Mouse (Mus musculus): ENCODE data around the gene Zfp536. TPM values are rescaled to one million over a fixed set of nuclear protein-coding genes. Genes with fewer than 3 reads are reported as not detected.

Gene Zfp536
- polyA plus RNA-seq, 3 experiments from 2014 or later, result 0.23 to 0.59 TPM; not detected in 1

- no peak for ATAC-seq
Measured at GRCm38 (mm10) chr7:37464186-37464721, 309.2 kb downstream of the Zfp536 start.

- no peak for ATAC-seq
Measured at GRCm38 (mm10) chr7:37447523-37447922, 325.9 kb downstream of the Zfp536 start.

DNA sequence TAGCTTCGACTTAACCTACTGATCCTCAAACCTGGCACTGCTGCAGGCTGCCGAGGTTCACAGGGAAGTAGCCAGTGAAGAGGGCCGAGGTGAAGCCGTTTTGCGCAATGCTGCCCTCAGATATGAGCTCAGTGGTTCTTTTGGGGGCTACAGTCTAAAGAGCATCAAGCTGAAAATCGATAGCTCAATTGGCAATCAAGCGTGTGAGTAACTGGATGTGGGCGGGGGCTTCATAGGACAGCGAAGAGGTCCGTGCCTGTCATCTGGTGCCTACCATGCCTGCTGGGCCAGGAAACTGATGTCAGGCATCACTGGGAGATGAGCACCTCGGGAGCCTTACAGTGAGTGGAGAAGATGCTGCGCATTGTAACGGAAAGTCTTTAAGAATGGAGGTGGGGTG, 333.5 kb downstream of the Zfp536 start:
- no peak for ATAC-seq

DNA sequence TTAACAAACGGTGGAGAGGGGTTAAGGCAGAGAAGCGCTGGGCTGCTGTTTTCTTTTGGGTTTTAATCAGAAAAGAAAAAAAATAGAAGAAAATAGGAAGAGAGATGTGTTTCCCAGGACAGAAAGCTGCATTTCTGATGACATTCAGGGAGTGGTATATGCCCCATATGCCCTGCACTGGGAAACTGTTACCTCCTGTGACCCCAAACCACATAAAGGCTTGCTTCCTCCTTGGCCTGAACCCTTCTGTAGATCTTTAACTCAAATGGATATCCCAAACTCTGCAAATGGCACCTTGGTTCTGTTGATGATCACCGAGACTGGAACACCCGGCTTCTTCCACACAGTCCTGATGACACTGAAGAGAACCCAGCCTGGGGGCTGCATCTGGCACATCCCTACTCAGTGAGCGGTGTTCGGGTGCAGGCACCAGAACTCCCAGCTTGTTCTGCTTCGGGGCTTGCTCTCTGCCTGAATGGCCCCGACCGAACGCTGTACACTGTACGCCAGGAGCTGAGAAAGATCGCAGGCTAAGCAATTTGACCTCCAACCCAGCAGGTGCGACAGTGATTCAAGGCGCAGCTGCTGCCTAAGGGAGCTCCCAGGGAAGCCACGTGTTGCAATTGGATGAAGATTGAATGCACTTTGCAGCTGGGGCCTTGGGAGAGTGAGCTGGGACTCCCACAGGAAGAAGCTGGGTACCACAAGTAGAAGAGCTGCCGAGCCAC, 334.2 kb downstream of the Zfp536 start:
- no peak for ATAC-seq

DNA sequence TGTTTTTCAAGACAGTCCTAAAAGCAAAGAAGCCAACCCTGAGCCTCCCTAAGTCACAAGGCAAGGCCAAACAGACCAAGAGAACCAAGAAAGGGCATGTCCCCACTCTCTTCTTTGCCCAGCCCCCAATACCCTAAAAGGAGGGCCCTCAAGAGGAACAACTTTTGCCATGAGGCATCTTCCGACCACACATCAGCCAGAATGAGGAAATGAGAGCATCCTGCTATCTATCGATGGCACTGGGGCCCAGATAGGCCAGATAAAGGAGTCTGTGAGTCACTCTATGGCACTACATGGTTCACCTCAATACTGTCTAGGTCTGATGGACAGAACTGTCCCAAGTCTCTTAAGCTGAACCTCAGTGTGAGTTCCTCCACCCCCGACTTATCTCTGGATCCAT, 335.6 kb downstream of the Zfp536 start:
- no peak for ATAC-seq

- no peak for ATAC-seq
Measured at GRCm38 (mm10) chr7:37433156-37433555, 340.3 kb downstream of the Zfp536 start.

DNA sequence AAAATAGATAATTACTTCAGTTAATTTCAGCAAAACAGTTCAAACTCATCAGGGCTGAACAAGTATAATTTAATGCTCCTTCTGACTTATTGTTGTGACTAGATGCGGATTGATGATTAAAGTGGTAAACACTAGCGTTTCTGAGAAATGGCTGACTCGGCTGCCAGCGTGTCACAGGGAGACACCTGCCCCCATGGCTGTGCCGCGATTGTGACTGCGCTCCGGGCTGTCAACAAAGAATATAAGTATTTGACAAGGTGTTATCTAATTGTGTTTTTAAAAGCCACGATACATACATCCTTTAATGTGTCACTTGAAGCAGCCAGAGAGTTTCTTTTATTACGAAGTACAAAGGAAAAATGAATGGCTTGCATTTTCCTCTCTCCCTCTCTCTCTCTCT, 342.0 kb downstream of the Zfp536 start:
- ATAC-seq, result no peak

- no peak for ATAC-seq
Measured at GRCm38 (mm10) chr7:37426061-37426460, 347.4 kb downstream of the Zfp536 start.

GRCm38 (mm10) chr7:37422966-37423365, 350.5 kb downstream of the Zfp536 start:
- no peak for ATAC-seq

Other genes starting within 250 kb of the Zfp536 start
- 10 to 100 TPM; 11.8 to 21.1 (median 17.3) TPM for gene Uri1, start 249.9 kb upstream of the Zfp536 start, polyA plus RNA-seq (2017; shearing (Covaris generic))